Mouse (Mus musculus) testis, postnatal 10 days (tissue): ENCODE data around the gene Klhl24.

Experiments
- DNase-seq: peaks from one replicate; pipeline ENCODE4 v3.0.0; 2021; ENCODE audit warnings: low spot score

Klhl24 gene

GRCm38 (mm10) chr16:20144568-20144967, 47.2 kb downstream of the Klhl24 start:
- no peak for DNase-seq

- DNase-seq: no peak
These were observed 54.6 kb downstream of the Klhl24 start for GRCm38 (mm10) chr16:20151991-20152390.

GRCm38 (mm10) chr16:20153742-20154141, 56.4 kb downstream of the Klhl24 start:
- DNase-seq: no peak

- no peak for DNase-seq
These were observed 62.8 kb downstream of the Klhl24 start for GRCm38 (mm10) chr16:20160130-20160529.

- DNase-seq: no peak
These were observed 71.7 kb downstream of the Klhl24 start for GRCm38 (mm10) chr16:20169071-20169470.

GRCm38 (mm10) chr16:20169471-20170106, 72.2 kb downstream of the Klhl24 start:
- no peak for DNase-seq
